Mouse (Mus musculus) limb, embryonic 14.5 days (tissue): ENCODE measurements around the gene Tmem170b. TPM values are rescaled to one million over a fixed set of nuclear protein-coding genes. Genes with fewer than 3 reads are reported as not detected.

Source experiments
- ATAC-seq: fragments of 200-750 bp; cut with Nextera tagmentation; 2 replicates; pipeline ENCODE4 v1.8.0; 2017; ENCODE audit warnings: low read depth, moderate number of reproducible peaks, moderate TSS enrichment; ENCODE audit not compliant: low FRiP score
- DNase-seq: peaks from one replicate; pipeline ENCODE4 v3.0.0-alpha.2; 2015; ENCODE audit warnings: low spot score
- H3K27ac ChIP-seq: fragments of 300-500 bp; sonication (generic); replicated peaks from 2 replicates; pipeline ENCODE4 v1.5.1; 2014; ENCODE audit warnings: low read depth, mild to moderate bottlenecking, low read length, moderate library complexity, mixed read lengths
- H3K27me3 ChIP-seq: fragments of 300-500 bp; sonication (generic); 2 replicates; pipeline ENCODE4 v1.6.1; 2014; ENCODE audit warnings: low read length, mixed read lengths; ENCODE audit not compliant: control insufficient read depth, insufficient read depth
- H3K36me3 ChIP-seq: fragments of 300-500 bp; sonication (generic); 2 replicates; pipeline ENCODE4 v1.6.1; 2014; ENCODE audit warnings: mild to moderate bottlenecking, low read length, moderate library complexity, mixed read lengths; ENCODE audit not compliant: control insufficient read depth, insufficient read depth
- H3K4me1 ChIP-seq: fragments of 300-500 bp; sonication (generic); 2 replicates; pipeline ENCODE4 v1.6.1; 2014; ENCODE audit warnings: antibody characterized with exemption, low read length, mixed read lengths; ENCODE audit not compliant: control insufficient read depth, insufficient read depth
- H3K4me2 ChIP-seq: fragments of 300-500 bp; sonication (generic); replicated peaks from 2 replicates; pipeline ENCODE4 v1.6.1; 2014; ENCODE audit warnings: low read depth, mild to moderate bottlenecking, low read length, moderate library complexity; ENCODE audit not compliant: severe bottlenecking
- H3K4me3 ChIP-seq: fragments of 300-500 bp; sonication (generic); replicated peaks from 2 replicates; pipeline ENCODE4 v1.5.1; 2014; ENCODE audit warnings: low read length
- H3K9ac ChIP-seq: fragments of 300-500 bp; sonication (generic); 2 replicates; pipeline ENCODE4 v1.6.1; 2014; ENCODE audit warnings: mild to moderate bottlenecking, low read depth, low read length, moderate library complexity; ENCODE audit not compliant: severe bottlenecking
- H3K9me3 ChIP-seq: fragments of 300-500 bp; sonication (generic); 2 replicates; pipeline ENCODE4 v1.6.1; 2016; ENCODE audit warnings: low read length; ENCODE audit not compliant: control insufficient read depth
- POLR2A ChIP-seq: fragments of 200-500 bp; IDR thresholded peaks from 2 replicates; pipeline ENCODE4 v1.8.0; 2012; ENCODE audit warnings: inconsistent platforms, mild to moderate bottlenecking, moderate library complexity, borderline replicate concordance; ENCODE audit not compliant: insufficient read depth, insufficient read length; ENCODE audit errors: extremely low read depth
- WGBS: fragments of 180-500 bp; shearing (Covaris S2); extraction: QIAGEN DNeasy Blood & Tissue Kit; methylation state at CpG from one replicate; pipeline ENCODE4 v1.1.7; 2014; 5-methylcytosine and 5-hydroxymethylcytosine counted together
- polyA plus RNA-seq, 2 experiments: library from polyadenylated mRNA; depleted of rRNA in 1 of 2; stranded (reverse) in 1 of 2; unstranded in 1 of 2; fragments of >200 nt; fragmentation: Nextera tagmentation in 1 of 2; extraction: Ambion mirVana in 1 of 2; gene quantifications; 2 replicates each; pipeline versions ENCODE4 v1.2.1 to v1.2.3; 2012 to 2014

Gene Tmem170b
- polyA plus RNA-seq, 2 experiments = 4.4 to 15.7 TPM

- Histone ChIP-seq H3K9ac (no peak overlapping the region), H3K36me3 (no peaks in the 10 kb centered on the region), H3K9me3 (no peaks in the 10 kb centered on the region), H3K4me1 (peaks cover 4% of the 10 kb centered on the region; the same call in 1 of the 2 replicates), H3K4me2 (no peak overlapping the region), H3K27ac (no peak overlapping the region), H3K4me3 (no peak overlapping the region), H3K27me3 (no peaks in the 10 kb centered on the region)
- ATAC-seq (no peak), DNase-seq (peak; percentile 25)
- 60% methylated on average over 11 of the region's 11 CpGs for WGBS
- TF ChIP-seq POLR2A = no peak
Observed at GRCm38 (mm10) chr13:41660052-41660793, 54.5 kb downstream of the Tmem170b start.

- H3K4me3 ChIP-seq = no peak overlapping the region
- no peak for TF ChIP-seq POLR2A
- no peak overlapping the region for H3K4me2 ChIP-seq
- WGBS = 91% methylated on average over 11 of the region's 11 CpGs
- no peak overlapping the region for H3K27ac ChIP-seq
- no peaks in the 10 kb centered on the region for H3K9me3 ChIP-seq
- no peak overlapping the region for H3K9ac ChIP-seq
- no peaks in the 10 kb centered on the region for H3K36me3 ChIP-seq
- no peaks in the 10 kb centered on the region for H3K27me3 ChIP-seq
- ATAC-seq (no peak), DNase-seq (no peak)
- peaks cover 4% of the 10 kb centered on the region; the same call in 1 of the 2 replicates for H3K4me1 ChIP-seq
Observed at GRCm38 (mm10) chr13:41661116-41661515, 55.4 kb downstream of the Tmem170b start.

DNA sequence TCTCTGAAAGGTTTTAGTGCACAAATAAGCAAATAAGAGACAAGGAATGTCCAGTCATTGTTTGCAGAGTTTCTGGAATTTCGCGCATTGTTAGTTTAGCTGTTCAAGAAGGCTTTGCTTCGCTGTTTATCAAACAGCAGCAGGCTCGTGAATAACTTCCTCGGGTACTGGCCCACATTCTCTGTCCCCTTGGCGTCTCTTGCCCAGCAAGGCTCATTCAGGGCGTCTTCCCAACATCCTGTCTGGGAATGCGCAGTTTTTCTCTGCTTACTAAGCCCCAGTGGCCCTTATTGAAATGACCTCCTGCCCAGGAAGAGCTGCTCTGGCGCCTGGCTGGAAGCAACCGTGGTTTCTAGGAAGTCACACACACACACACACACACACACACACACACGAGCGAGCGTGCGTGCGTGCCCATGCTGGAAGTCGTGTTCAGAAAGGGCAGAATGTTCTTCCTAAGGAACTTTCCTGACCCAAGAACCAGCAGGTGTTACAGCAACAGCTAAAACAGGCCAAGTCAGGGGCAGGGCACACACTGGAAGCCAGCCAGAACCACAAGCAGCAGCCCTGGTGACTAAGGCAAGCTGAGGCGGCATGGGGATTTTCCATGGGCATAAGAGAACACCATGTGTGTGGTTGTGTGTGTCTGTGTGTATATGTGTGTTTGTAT is 56.8 kb downstream of the Tmem170b start:
- H3K9me3 ChIP-seq = no peaks in the 10 kb centered on the region
- TF ChIP-seq POLR2A = no peak
- H3K27ac ChIP-seq = no peak overlapping the region
- no peak overlapping the region for H3K4me2 ChIP-seq
- no peak overlapping the region for H3K4me3 ChIP-seq
- no peak overlapping the region for H3K9ac ChIP-seq
- 51% methylated on average over 17 of the region's 17 CpGs for WGBS
- H3K36me3 ChIP-seq = no peaks in the 10 kb centered on the region
- H3K27me3 ChIP-seq = no peaks in the 10 kb centered on the region
- no peak for ATAC-seq
- H3K4me1 ChIP-seq = peaks cover 4% of the 10 kb centered on the region; the same call in 1 of the 2 replicates
- DNase-seq = peak; percentile 26

GRCm38 (mm10) chr13:41663501-41664195 is 57.9 kb downstream of the Tmem170b start:
- H3K36me3 ChIP-seq = no peaks in the 10 kb centered on the region
- no peak overlapping the region for H3K4me3 ChIP-seq
- no peak for DNase-seq
- H3K27me3 ChIP-seq = no peaks in the 10 kb centered on the region
- no peak for TF ChIP-seq POLR2A
- no peak for ATAC-seq
- 86% methylated on average over 14 of the region's 14 CpGs for WGBS
- no peak overlapping the region for H3K4me2 ChIP-seq
- H3K9me3 ChIP-seq = no peaks in the 10 kb centered on the region
- peaks cover 4% of the 10 kb centered on the region; the same call in 1 of the 2 replicates for H3K4me1 ChIP-seq
- no peak overlapping the region for H3K9ac ChIP-seq
- no peak overlapping the region for H3K27ac ChIP-seq

- no peak overlapping the region for H3K27ac ChIP-seq
- WGBS = 92% methylated on average over 2 of the region's 2 CpGs
- no peak overlapping the region for H3K4me2 ChIP-seq
- no peaks in the 10 kb centered on the region for H3K36me3 ChIP-seq
- no peak for TF ChIP-seq POLR2A
- no peaks in the 10 kb centered on the region for H3K4me1 ChIP-seq
- no peaks in the 10 kb centered on the region for H3K27me3 ChIP-seq
- ATAC-seq (no peak), DNase-seq (no peak)
- H3K9ac ChIP-seq = no peak overlapping the region
- no peak overlapping the region for H3K4me3 ChIP-seq
- H3K9me3 ChIP-seq = no peaks in the 10 kb centered on the region
Observed at GRCm38 (mm10) chr13:41669951-41670350, 64.2 kb downstream of the Tmem170b start.
